Mouse (Mus musculus) myocyte (in vitro differentiated cells): ENCODE results near the gene Prkcsh. TPM values are rescaled to one million over a fixed set of nuclear protein-coding genes. Genes with fewer than 3 reads are reported as not detected.

Source experiments
- H3K27me3 ChIP-seq: one replicate; pipeline ENCODE4 v1.6.1; 2011; ENCODE audit not compliant: control insufficient read depth, insufficient read depth, insufficient read length
- H3K36me3 ChIP-seq: one replicate; pipeline ENCODE4 v1.6.1; 2011; ENCODE audit not compliant: control insufficient read depth, insufficient read depth
- H3K4me2 ChIP-seq: one replicate; pipeline ENCODE4 v1.6.1; 2011; ENCODE audit warnings: low read depth, control low read depth
- H3K4me3 ChIP-seq: one replicate; pipeline ENCODE4 v1.5.1; 2011; ENCODE audit warnings: mild to moderate bottlenecking, control low read depth, moderate library complexity
- H3K79me2 ChIP-seq: one replicate; pipeline ENCODE4 v1.6.1; 2011; ENCODE audit not compliant: control insufficient read depth, insufficient read depth
- H3ac ChIP-seq: one replicate; pipeline ENCODE4 v1.6.1; 2011; ENCODE audit not compliant: control insufficient read depth, insufficient read length
- CEBPB ChIP-seq: IDR thresholded peaks from 2 replicates; pipeline ENCODE4 v1.6.1; 2011; ENCODE audit warnings: mild to moderate bottlenecking, moderate library complexity; ENCODE audit not compliant: poor library complexity, insufficient read depth, severe bottlenecking
- E2F4 ChIP-seq: IDR thresholded peaks from one replicate; pipeline ENCODE4 v1.6.1; 2011; ENCODE audit warnings: mild to moderate bottlenecking, control low read depth, moderate library complexity; ENCODE audit not compliant: insufficient read depth
- MAX ChIP-seq: IDR thresholded peaks from one replicate; pipeline ENCODE4 v1.6.1; 2011; ENCODE audit warnings: low read depth, mild to moderate bottlenecking, control low read depth
- MYOD1 ChIP-seq, 3 experiments: IDR thresholded peaks; one replicate each; pipeline ENCODE4 v1.6.1; 2011; ENCODE audit warnings: control low read depth in 2 of 3, low read depth in 2 of 3, mild to moderate bottlenecking in 2 of 3, moderate library complexity in 1 of 3; ENCODE audit not compliant: insufficient read length in 2 of 3, control insufficient read depth in 1 of 3
- MYOG ChIP-seq, 3 experiments: IDR thresholded peaks; one replicate each; pipeline ENCODE4 v1.6.1; 2011; ENCODE audit warnings: control low read depth in 2 of 3, low read depth in 2 of 3, mild to moderate bottlenecking in 2 of 3; ENCODE audit not compliant: insufficient read length in 2 of 3, control insufficient read depth in 1 of 3, insufficient read depth in 1 of 3
- POLR2A ChIP-seq: IDR thresholded peaks from one replicate; pipeline ENCODE4 v1.6.1; 2011; ENCODE audit warnings: low read depth, mild to moderate bottlenecking, control low read depth, moderate library complexity; ENCODE audit not compliant: insufficient read length
- POLR2AphosphoS2 ChIP-seq: IDR thresholded peaks from one replicate; pipeline ENCODE4 v1.6.1; 2011; ENCODE audit warnings: low read depth, control low read depth; ENCODE audit not compliant: insufficient read length
- REST ChIP-seq: IDR thresholded peaks from one replicate; pipeline ENCODE4 v1.6.1; 2011; ENCODE audit warnings: mild to moderate bottlenecking, control low read depth, moderate library complexity; ENCODE audit not compliant: insufficient read depth, insufficient read length
- SRF ChIP-seq: IDR thresholded peaks from one replicate; pipeline ENCODE4 v1.6.1; 2011; ENCODE audit warnings: low read depth; ENCODE audit not compliant: control insufficient read depth, insufficient read length
- TCF12 ChIP-seq: IDR thresholded peaks from one replicate; pipeline ENCODE4 v1.6.1; 2011; ENCODE audit warnings: mild to moderate bottlenecking, control low read depth; ENCODE audit not compliant: poor library complexity, insufficient read depth, severe bottlenecking
- TCF3 ChIP-seq: IDR thresholded peaks from one replicate; pipeline ENCODE4 v1.6.1; 2011; ENCODE audit warnings: low read depth, control low read depth; ENCODE audit not compliant: insufficient read length
- USF1 ChIP-seq: IDR thresholded peaks from one replicate; pipeline ENCODE4 v1.6.1; 2011; ENCODE audit warnings: low read depth, mild to moderate bottlenecking, control low read depth, moderate library complexity
- polyA plus RNA-seq: library from polyadenylated mRNA; unstranded; fragments of >200 nt; fragmentation: generic; extraction: Trizol; gene quantifications from one replicate; pipeline ENCODE4 v1.2.1, GENCODE M21; 2012; ENCODE audit warnings: missing spikeins

The Prkcsh gene
- polyA plus RNA-seq, 1 experiment, result 127 TPM

- H3K27me3 ChIP-seq, result peaks cover 22% of the 10 kb centered on the region
- no peak overlapping the region for H3K4me2 ChIP-seq
- no peak overlapping the region for H3ac ChIP-seq
- no peaks in the 10 kb centered on the region for H3K36me3 ChIP-seq
- H3K79me2 ChIP-seq, result no peaks in the 10 kb centered on the region
- TF ChIP-seq POLR2A (no peak), SRF (no peak), MAX (no peak), REST (no peak), MYOD1 (IDR thresholded peaks at IDR 0.05; ENCODE audit: control insufficient read depth in 1 of 3, insufficient read length in 2 of 3, low read depth in 2 of 3) (no peak), MYOG (IDR thresholded peaks at IDR 0.05; ENCODE audit: control insufficient read depth in 1 of 3, insufficient read depth in 1 of 3, insufficient read length in 2 of 3, low read depth in 2 of 3) (no peak), TCF3 (no peak), USF1 (no peak), CEBPB (no peak), TCF12 (no peak), POLR2AphosphoS2 (no peak), E2F4 (no peak)
- no peak overlapping the region for H3K4me3 ChIP-seq
Measured at GRCm38 (mm10) chr9:22041832-22042231, 39.2 kb downstream of the Prkcsh start.

- Histone ChIP-seq H3ac (no peak overlapping the region), H3K27me3 (peaks cover 49% of the 10 kb centered on the region), H3K4me3 (no peak overlapping the region), H3K4me2 (peak overlapping the region; percentile 27), H3K36me3 (no peaks in the 10 kb centered on the region), H3K79me2 (no peaks in the 10 kb centered on the region)
- TF ChIP-seq POLR2A (no peak), USF1 (no peak), SRF (no peak), MAX (no peak), REST (no peak), MYOG (IDR thresholded peaks at IDR 0.05; ENCODE audit: control insufficient read depth in 1 of 3, insufficient read depth in 1 of 3, insufficient read length in 2 of 3, low read depth in 2 of 3) (no peak), TCF3 (no peak), CEBPB (no peak), E2F4 (no peak), POLR2AphosphoS2 (no peak), TCF12 (no peak), MYOD1 (IDR thresholded peaks at IDR 0.05; ENCODE audit: control insufficient read depth in 1 of 3, insufficient read length in 2 of 3, low read depth in 2 of 3) (no peak)
Measured at GRCm38 (mm10) chr9:22047329-22047728, 44.7 kb downstream of the Prkcsh start.

GRCm38 (mm10) chr9:22049315-22049714, 46.7 kb downstream of the Prkcsh start:
- Histone ChIP-seq H3K79me2 (no peaks in the 10 kb centered on the region), H3K36me3 (no peaks in the 10 kb centered on the region), H3ac (no peak overlapping the region), H3K4me3 (no peak overlapping the region), H3K4me2 (no peak overlapping the region), H3K27me3 (peaks cover 47% of the 10 kb centered on the region)
- TF ChIP-seq SRF (no peak), MYOD1 (IDR thresholded peaks at IDR 0.05; ENCODE audit: control insufficient read depth in 1 of 3, insufficient read length in 2 of 3, low read depth in 2 of 3) (no peak), REST (no peak), MYOG (IDR thresholded peaks at IDR 0.05; ENCODE audit: control insufficient read depth in 1 of 3, insufficient read depth in 1 of 3, insufficient read length in 2 of 3, low read depth in 2 of 3) (no peak), TCF12 (no peak), MAX (no peak), POLR2AphosphoS2 (no peak), POLR2A (no peak), TCF3 (no peak)

GRCm38 (mm10) chr9:22049721-22050270, 47.2 kb downstream of the Prkcsh start:
- no peaks in the 10 kb centered on the region for H3K79me2 ChIP-seq
- peaks cover 44% of the 10 kb centered on the region for H3K27me3 ChIP-seq
- no peaks in the 10 kb centered on the region for H3K36me3 ChIP-seq
- H3K4me3 ChIP-seq, result no peak overlapping the region
- H3K4me2 ChIP-seq, result no peak overlapping the region
- TF ChIP-seq TCF3 (no peak), SRF (no peak), USF1 (no peak), MAX (no peak), POLR2A (no peak), MYOG (IDR thresholded peaks at IDR 0.05; ENCODE audit: control insufficient read depth in 1 of 3, insufficient read depth in 1 of 3, insufficient read length in 2 of 3, low read depth in 2 of 3) (no peak), CEBPB (no peak), POLR2AphosphoS2 (no peak), E2F4 (no peak), TCF12 (no peak), MYOD1 (IDR thresholded peaks at IDR 0.05; ENCODE audit: control insufficient read depth in 1 of 3, insufficient read length in 2 of 3, low read depth in 2 of 3) (no peak), REST (no peak)
- no peak overlapping the region for H3ac ChIP-seq
